8 mouse cellular contexts compared by ENCODE assay signal in the genomic region with DNA sequence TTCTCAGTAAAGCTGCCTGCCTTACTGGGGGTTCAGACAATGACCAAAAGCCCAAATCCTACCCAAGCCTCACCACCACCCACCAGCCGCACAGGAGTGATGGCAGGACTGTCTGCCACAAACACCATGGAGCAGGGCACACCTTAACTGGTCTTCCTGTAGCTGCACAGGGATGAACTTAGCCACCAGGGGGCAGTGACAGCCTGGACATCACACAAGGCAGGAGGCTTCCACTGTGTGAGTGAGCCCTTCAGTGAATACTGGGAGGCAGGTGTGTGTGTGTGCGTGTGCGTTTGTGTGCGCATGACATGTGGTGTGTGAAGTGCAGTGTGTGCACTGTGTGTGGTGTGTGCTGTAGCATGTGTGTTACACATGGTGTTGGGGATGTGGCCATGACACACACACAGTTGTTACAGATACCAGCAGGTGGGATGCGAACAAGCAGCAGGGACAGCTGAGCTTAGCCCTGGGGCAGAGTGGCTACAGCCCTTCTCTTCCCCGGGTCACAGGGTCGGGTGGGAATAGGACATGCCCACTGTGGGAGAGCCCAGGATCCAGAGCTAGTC. TPM values are rescaled to one million over a fixed set of nuclear protein-coding genes. Genes with fewer than 3 reads are reported as not detected.
A peak's percentile ranks its signal among the peaks of the same experiment; 100 is the strongest.
DNase-seq lines count a peak whose midpoint lies in the region; ATAC-seq and TF ChIP-seq lines count a peak whose summit lies in the region.

No protein-coding gene starts in this region.

- no peak overlapping the region for H3K4me3 ChIP-seq in left cerebral cortex, adult 2 months
- H3K4me3 ChIP-seq in megakaryocyte, embryonic 14.5 days (replicated peaks), result peak overlapping the region; percentile 54

- POLR2A ChIA-PET in Patski (lab: Charles Lee), result no interaction called here

- peaks cover 62% of the 10 kb centered on the region for H3K4me1 ChIP-seq in megakaryocyte, embryonic 14.5 days

- in situ Hi-C loops in Patski (cut with MboI; ENCODE audit: low pct_unique_long_range_greater_than_20kb), result no loop called here

- DNase-seq in Patski (ENCODE audit: low read depth, low spot score), result no peak
- peak; percentile 60 to 76 for DNase-seq in cerebellum, postnatal 4 days (ENCODE audit: low spot score in 2 of 2)
- DNase-seq in gastrocnemius, adult 8-10 months (ENCODE audit: low spot score in 2 of 2), result peak; percentile 66
- DNase-seq in hindlimb bud, embryonic 11.5 days (ENCODE audit: extremely low spot score, low read depth, low spot score), result peak; percentile 30
- peak; percentile 77 to 84 for DNase-seq in left cerebral cortex, adult 2 months (ENCODE audit: extremely low spot score in 1 of 2, low spot score in 2 of 2)
- DNase-seq in right cerebral cortex, adult 2 months (ENCODE audit: low spot score in 2 of 2), result peak; percentile 87 to 90
- peak; percentile 53 for DNase-seq in urinary bladder, postnatal 10 days (ENCODE audit: low spot score)

- peaks cover 100% of the 10 kb centered on the region for H3K36me3 ChIP-seq in megakaryocyte, embryonic 14.5 days (replicated peaks; ENCODE audit: low read length)

- H3K27me3 ChIP-seq in Patski, result no peaks in the 10 kb centered on the region
- H3K27me3 ChIP-seq in megakaryocyte, embryonic 14.5 days (replicated peaks), result no peaks in the 10 kb centered on the region

- peak overlapping the region; percentile 69; the same call in 1 of the 2 replicates for H3K27ac ChIP-seq in left cerebral cortex, adult 2 months

- intact Hi-C loops in left cerebral cortex, adult 2 months (cut with DNase I), result loop anchor here (2.0 kb wide), 2 partner anchors 53 to 89 kb away; no protein-coding TSS in a partner anchor

- H3K9me3 ChIP-seq in megakaryocyte, embryonic 14.5 days, result no peaks in the 10 kb centered on the region

- peak; percentile 78 for ATAC-seq in Patski

- no peak for TF ChIP-seq CTCF in Patski (IDR thresholded peaks at IDR 0.05)
- TF ChIP-seq CTCF in left cerebral cortex, adult 2 months (IDR thresholded peaks at IDR 0.05), result peak; percentile 87

- CTCF ChIA-PET in Patski (lab: Charles Lee), result interaction anchor here (1.1 to 1.8 kb wide), 6 partner anchors 8 to 92 kb away, joined by 3 to 10 read pairs (median 5); a partner anchor contains a TSS

RNA-seq across cellular contexts. Expression of a gene that starts 22.4 kb away (rescaled TPM):
- polyA plus RNA-seq in Patski (2021), result not detected
- total RNA-seq in gastrocnemius, adult 8-10 months (2022), result not detected
- total RNA-seq in left cerebral cortex, adult 2 months (2021), result not detected
- 0.36 TPM in 1 of 2 replicates, not detected in the other for polyA plus RNA-seq in megakaryocyte, embryonic 14.5 days (2012; ENCODE audit: insufficient read depth, low replicate concordance)

RNA-seq across cellular contexts. Expression of a gene that starts 23.5 kb away (rescaled TPM):
- polyA plus RNA-seq in Patski (2021), result not detected
- not detected for total RNA-seq in gastrocnemius, adult 8-10 months (2022)
- total RNA-seq in left cerebral cortex, adult 2 months (2021), result not detected
- not detected in 2 replicates for polyA plus RNA-seq in megakaryocyte, embryonic 14.5 days (2012; ENCODE audit: insufficient read depth, low replicate concordance)

RNA-seq across cellular contexts. Expression of a gene that starts 37.5 kb away (rescaled TPM):
- polyA plus RNA-seq in Patski (2021), result 55.0 TPM
- total RNA-seq in gastrocnemius, adult 8-10 months (2022), result 10 to 100 TPM; 19.5 to 24.2 (median 21.8) TPM
- total RNA-seq in left cerebral cortex, adult 2 months (2021), result 10 to 100 TPM; 80.8 to 87.6 TPM
- polyA plus RNA-seq in megakaryocyte, embryonic 14.5 days (2012; ENCODE audit: insufficient read depth, low replicate concordance), result 43.2 and 95.7 TPM in 2 replicates
